Mouse (Mus musculus) retina, postnatal 1 day (tissue): ENCODE measurements around the gene Gm20388.

Experiments used
- DNase-seq: peaks from one replicate; pipeline ENCODE4 v3.0.0-alpha.2; 2012

The Gm20388 gene

GRCm38 (mm10) chr8:122825408-122825807 is 2914.8 kb downstream of the Gm20388 start:
- no peak for DNase-seq

GRCm38 (mm10) chr8:122829396-122829795 is 2918.8 kb downstream of the Gm20388 start:
- no peak for DNase-seq

- peak; percentile 86 for DNase-seq
These were observed 2919.9 kb downstream of the Gm20388 start for GRCm38 (mm10) chr8:122830349-122831061.

GRCm38 (mm10) chr8:122834416-122834815 is 2923.8 kb downstream of the Gm20388 start:
- peak; percentile 53 for DNase-seq

GRCm38 (mm10) chr8:122834971-122835370 is 2924.3 kb downstream of the Gm20388 start:
- DNase-seq, result peak; percentile 85

GRCm38 (mm10) chr8:122836199-122836598 is 2925.6 kb downstream of the Gm20388 start:
- DNase-seq, result no peak

- no peak for DNase-seq
These were observed 2926.1 kb downstream of the Gm20388 start for GRCm38 (mm10) chr8:122836696-122837095.

- DNase-seq, result no peak
These were observed 2933.5 kb downstream of the Gm20388 start for GRCm38 (mm10) chr8:122844161-122844560.

GRCm38 (mm10) chr8:122845662-122846061 is 2935.0 kb downstream of the Gm20388 start:
- no peak for DNase-seq

- peak; percentile 83 for DNase-seq
These were observed 2937.4 kb downstream of the Gm20388 start, which contains the start of gene Cdh15 for GRCm38 (mm10) chr8:122847829-122848561. TSS of gene Cdh15 (plus strand) at chr8:122847966.

GRCm38 (mm10) chr8:122849152-122849910 is 2938.7 kb downstream of the Gm20388 start:
- DNase-seq, result no peak

- DNase-seq, result no peak
These were observed 2940.1 kb downstream of the Gm20388 start for GRCm38 (mm10) chr8:122850641-122851240.

- no peak for DNase-seq
These were observed 2941.3 kb downstream of the Gm20388 start for GRCm38 (mm10) chr8:122851692-122852545.

- DNase-seq, result no peak
These were observed 2941.9 kb downstream of the Gm20388 start for GRCm38 (mm10) chr8:122852546-122852905.

GRCm38 (mm10) chr8:122853340-122853771 is 2942.7 kb downstream of the Gm20388 start:
- DNase-seq, result peak; percentile 64

- DNase-seq, result no peak
These were observed 2943.7 kb downstream of the Gm20388 start for GRCm38 (mm10) chr8:122854388-122854787.

GRCm38 (mm10) chr8:122855123-122855522 is 2944.5 kb downstream of the Gm20388 start:
- no peak for DNase-seq

GRCm38 (mm10) chr8:122856288-122856687 is 2945.6 kb downstream of the Gm20388 start:
- no peak for DNase-seq

- no peak for DNase-seq
These were observed 2949.2 kb downstream of the Gm20388 start for GRCm38 (mm10) chr8:122859843-122860242.

GRCm38 (mm10) chr8:122864719-122865129 is 2954.1 kb downstream of the Gm20388 start:
- peak; percentile 51 for DNase-seq

- peak; percentile 47 for DNase-seq
These were observed 2954.8 kb downstream of the Gm20388 start for GRCm38 (mm10) chr8:122865441-122865840.

- no peak for DNase-seq
These were observed 2955.6 kb downstream of the Gm20388 start for GRCm38 (mm10) chr8:122866231-122866630.
